Mouse (Mus musculus) testis, postnatal 10 days (tissue): Measurements from ENCODE around the gene Rhov.

Source experiments
- DNase-seq: peaks from one replicate; pipeline ENCODE4 v3.0.0; 2021; ENCODE audit warnings: low spot score

Rhov gene

GRCm38 (mm10) chr2:119289014-119289416 is 17.9 kb upstream of the Rhov start:
- no peak for DNase-seq

DNA sequence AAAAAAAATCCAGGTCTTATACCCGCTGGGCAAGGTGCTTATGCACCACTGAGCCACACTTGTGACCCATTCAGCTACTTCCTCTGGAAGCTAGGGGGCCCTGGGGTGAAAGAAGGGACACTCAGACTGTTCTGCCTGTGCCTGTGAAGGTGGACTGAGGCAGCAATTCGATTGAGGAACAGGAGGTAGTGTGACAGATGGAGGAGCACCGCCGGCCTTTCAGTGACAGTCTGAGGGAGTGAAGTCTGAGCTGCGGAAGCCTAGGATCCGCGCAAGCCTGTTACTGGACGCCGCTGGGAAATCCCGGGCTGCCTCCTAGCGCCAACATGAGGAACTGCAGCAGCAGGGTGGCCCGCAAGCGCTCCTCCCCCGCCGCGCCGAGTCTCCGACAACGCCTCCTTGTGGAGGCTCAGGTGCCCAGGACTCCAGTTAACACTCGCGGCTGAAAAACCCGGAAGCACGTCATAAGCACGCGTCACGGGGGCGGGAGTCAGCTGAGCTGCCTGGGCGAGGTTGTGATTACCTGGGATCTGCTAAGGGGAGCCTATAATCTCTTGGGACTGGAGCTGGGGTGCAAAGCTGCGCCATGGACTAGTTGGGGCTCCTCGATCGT is 17.3 kb upstream of the Rhov start, which contains the start of gene Vps18:
Gene Vps18 (plus strand): TSS at position 471 of the 613 bp plus-strand sequence.
- peak; percentile 98 for DNase-seq

GRCm38 (mm10) chr2:119287372-119287771 is 16.3 kb upstream of the Rhov start:
- DNase-seq: no peak

GRCm38 (mm10) chr2:119281899-119282565 is 11.0 kb upstream of the Rhov start:
- DNase-seq: no peak

DNA sequence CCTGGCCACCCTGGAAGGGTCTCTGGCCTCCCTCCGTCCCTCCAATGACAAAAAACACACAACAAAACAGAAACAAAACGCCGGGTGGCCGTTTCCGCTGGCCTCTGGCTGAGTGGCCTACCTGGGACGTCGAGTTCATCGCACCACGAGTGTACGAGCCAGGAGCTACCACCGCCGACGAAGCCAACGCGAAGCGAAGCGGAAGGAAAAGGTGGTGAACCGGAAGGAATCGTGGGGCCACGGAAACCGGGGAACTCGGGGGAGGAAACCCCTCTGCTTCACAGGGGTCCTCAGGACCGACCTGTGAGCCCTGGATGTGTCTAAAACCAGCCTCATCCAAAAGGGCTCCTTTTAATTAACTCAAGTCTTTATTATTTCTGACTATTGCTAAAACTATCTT is 6.7 kb upstream of the Rhov start:
- no peak for DNase-seq

DNA sequence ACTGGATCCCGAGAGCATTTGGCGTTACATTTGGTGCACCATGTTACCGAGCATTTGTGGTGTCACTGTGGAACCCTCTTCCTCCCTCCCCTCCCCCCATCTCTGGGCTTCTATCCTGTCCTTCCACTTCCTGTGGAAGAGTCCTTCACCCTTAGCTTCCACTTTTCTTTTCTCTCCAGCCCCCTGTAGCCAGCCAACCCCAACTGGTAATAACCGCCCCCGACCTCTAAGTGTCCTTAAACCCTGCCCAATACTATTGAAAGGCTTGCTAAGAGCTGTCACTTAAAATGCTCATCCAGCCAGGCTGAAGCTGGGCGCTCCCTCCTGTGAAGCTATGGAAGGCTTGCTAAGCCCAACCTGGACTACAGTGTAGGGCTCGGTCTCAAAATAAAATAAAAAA is 5.9 kb upstream of the Rhov start:
- DNase-seq: no peak

DNA sequence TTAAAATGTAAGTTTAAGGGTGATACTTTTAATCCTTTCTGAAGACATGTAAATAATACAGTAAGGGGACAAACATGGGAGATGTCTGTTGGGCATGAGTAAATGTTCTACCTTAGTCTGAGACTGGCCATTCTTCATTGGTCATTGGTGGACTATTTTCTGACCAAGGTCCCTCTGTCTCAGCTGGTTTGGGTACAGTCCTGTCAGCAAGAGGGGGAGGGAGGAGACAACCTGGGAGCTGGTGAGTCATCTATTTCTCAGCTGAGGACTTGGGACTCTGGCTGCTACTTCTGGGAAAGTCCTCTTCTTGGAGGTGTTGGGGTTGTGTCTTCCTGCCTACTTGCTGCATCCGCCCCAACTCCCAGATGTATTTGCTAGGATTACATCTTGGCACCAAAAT is 3.1 kb upstream of the Rhov start:
- DNase-seq: no peak

- no peak for DNase-seq
These were observed 808 bp downstream of the Rhov start for GRCm38 (mm10) chr2:119270286-119270642.

- no peak for DNase-seq
These were observed 7.3 kb downstream of the Rhov start for GRCm38 (mm10) chr2:119263813-119264212.

DNA sequence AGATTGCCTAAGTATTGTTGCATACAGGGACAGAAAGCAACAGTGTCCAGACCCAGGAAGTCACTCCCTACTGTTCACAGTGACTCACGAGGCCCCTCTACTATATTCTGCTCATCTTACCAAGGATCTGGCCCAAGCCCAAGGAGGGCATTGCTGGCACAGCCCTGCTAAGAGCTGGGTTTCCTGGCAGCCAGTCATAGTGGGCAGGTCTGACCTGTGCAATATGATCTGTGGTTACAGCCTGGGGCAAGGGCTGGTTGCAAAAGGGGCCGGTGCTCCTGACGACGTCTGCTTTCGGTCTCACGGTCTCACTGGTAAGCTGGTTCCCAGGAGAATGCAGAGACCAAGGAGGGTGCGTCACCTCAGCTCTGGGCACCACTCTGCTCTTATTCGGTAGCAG is 8.1 kb downstream of the Rhov start:
- no peak for DNase-seq

DNA sequence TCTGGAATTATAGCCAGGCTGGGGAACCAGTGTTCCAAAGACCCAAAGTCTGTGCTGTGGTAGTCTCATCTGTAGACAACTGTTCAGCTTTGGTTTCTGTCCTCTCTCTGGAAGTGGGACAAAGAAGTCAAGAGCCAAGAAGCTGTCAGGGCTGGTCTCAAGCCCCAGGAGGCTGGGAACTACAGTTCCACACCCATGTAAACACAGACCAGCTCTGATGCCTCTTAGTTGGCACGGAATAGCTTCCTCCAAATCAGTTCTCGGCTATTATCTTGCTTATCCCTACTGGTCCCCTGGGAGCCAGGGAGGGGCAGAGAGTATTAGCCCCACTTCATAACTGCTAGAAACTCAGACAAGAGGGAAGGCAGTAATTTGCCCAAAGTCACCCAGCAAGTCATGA is 9.7 kb downstream of the Rhov start:
- no peak for DNase-seq

GRCm38 (mm10) chr2:119260518-119260917 is 10.6 kb downstream of the Rhov start:
- no peak for DNase-seq

GRCm38 (mm10) chr2:119254976-119255375 is 16.1 kb downstream of the Rhov start:
- DNase-seq: no peak

DNA sequence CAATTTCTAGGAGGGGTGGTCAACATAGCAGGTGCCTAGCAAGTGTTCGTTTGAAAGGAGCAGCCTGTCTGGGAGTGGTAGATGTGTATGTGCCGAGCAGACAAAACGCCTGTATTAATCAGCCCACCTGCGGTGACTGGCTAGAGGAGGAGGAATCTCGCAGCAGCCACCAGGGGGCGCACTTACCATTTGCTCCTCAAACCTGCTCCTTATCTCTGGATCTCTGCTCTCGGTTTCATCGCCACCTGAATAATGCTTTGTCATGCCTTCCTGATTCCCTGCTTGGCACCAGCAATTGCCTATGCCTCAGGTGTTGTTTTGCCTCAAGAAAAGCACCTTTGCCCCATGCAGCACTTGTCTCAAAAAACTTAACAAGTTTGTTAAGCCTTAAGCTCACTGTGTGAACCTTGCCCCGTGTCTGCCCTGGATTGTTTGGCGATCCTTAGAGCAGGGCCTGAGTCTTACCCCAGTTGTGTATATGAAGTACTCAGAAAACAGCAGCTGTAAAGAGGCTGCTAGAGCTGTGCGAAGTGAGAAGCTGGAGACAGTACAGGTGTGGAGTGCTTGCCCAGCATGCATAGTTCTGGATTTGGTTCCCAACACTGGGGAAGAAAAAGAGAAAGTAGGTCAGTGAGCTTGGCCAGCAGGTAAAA is 20.1 kb downstream of the Rhov start:
- peak; percentile 95 for DNase-seq

GRCm38 (mm10) chr2:119250377-119250776 is 20.7 kb downstream of the Rhov start:
- DNase-seq: no peak

DNA sequence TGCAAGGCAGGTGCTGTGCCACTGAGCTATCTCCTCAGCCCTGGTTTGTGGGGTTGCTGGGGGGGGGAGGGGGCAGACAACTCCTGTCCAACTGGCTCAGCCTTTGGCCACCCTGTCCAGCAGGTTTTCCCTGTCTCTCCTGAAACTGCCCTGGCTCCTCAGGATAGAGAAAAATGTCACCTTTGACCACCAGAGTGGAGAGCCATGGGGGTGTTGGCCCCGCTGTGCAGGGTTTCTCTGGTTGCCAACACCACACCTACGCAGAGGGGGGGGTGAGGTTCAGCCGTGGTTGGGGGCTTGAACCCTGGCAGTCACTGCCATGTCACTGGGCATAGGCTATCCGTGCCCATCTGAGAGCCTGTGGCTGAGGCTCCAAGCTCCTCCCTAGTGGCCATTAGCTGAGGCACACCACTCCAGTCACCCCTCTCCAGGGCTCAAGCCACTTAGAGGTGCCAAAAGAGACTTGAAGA is 21.4 kb downstream of the Rhov start:
- no peak for DNase-seq

- no peak for DNase-seq
These were observed 23.2 kb downstream of the Rhov start for GRCm38 (mm10) chr2:119247904-119248303.

DNA sequence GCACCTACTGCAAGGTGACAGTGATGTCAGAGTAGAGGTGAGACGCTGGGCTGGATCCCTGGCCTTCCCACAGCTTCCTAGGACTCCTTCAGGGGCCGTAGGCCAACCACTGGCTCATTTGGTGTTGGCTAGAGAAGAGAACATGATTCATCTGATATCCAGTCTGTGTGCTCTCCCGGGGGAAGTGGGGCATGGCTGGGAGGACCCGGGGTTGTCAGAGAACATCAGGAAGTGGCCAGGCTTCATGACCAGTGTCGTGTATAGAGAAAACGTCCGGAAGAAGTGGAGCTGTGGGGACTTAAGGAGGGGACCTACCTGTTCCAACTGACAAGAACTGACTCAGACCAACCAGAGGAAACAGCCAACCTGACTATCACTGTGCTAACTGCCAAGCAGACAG is 25.8 kb downstream of the Rhov start:
- DNase-seq: no peak

DNA sequence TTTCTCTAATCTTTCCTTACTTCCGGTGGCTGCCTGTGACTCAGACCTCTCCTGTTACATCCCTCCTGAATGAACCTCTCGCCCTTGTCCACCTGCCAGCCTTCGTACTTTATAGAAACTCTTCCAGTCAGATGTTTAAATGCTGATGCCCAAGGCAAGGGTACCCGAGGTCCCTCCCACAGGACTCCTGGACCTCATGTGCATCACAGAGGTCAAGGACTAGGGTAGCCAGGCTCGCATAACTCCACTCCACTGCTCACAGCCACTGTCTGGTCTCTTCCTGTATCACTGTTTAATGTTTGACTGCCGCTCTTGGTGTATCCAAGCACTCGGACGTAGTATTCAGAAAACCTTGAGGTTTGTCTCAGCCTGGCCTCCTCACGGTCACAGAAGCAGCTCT is 28.5 kb downstream of the Rhov start:
- DNase-seq: no peak

- no peak for DNase-seq
These were observed 30.3 kb downstream of the Rhov start for GRCm38 (mm10) chr2:119240819-119241186.

DNA sequence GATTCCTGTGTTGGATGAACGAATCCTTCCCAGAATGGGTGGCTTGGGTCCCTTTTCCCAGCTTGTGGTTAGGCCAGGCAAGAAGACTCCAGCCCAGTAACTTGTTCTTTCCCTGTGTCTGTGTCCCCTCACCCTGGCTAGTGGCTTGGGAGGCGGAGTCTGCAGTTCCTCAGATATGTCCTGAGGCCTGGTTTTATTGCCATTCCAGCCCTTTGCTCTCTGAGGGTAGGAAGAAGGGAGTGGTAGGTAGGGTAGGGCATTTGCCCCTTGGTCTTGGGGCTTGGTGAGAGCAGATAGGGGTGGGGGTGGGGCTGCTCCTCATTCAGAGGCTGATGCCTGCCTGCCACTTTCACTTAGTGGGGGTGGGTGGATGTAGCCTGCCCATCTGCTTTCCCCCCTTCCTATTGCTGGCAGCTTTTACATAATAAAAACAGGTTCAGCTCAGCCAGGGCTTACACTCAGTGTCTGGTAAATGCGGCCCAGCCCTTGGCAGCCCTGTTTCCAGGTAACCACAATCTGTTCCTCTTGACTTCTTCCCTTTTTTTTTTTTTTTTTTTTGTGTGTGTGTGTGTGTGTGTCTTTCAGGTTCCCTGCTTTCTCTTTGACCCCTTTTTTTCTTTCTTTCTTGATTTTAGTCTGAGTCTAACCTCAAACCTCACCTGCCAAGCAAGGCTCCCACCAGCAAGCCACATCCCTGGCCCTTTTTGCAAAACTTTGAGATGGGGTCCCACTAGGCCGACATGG is 30.8 kb downstream of the Rhov start:
- no peak for DNase-seq

DNA sequence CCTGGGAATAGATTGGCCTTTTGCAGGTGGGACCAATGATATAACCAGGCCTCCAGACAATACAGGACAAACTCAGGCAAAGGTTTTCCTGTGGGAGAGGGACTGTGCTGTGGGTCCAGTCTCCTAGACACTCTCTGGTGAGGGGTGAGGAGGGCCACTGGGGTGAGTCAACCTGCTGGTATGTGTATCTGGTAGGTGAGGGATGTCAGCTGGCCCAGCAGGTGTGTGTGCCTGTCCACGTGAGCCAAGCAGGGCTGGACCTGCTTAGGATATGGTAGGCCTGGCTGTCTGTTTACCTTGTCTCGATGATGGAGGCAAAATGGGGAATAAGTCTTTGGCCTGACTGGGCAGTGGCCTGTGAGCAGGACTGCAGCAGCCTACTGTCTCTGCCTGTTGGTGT is 32.4 kb downstream of the Rhov start:
- no peak for DNase-seq

GRCm38 (mm10) chr2:119237871-119238220 is 33.2 kb downstream of the Rhov start:
- no peak for DNase-seq
